Mouse (Mus musculus) myocyte (in vitro differentiated cells): ENCODE data around the gene Syngr2. TPM values are rescaled to one million over a fixed set of nuclear protein-coding genes. Genes with fewer than 3 reads are reported as not detected.

ENCODE experiments used
- H3K27me3 ChIP-seq: one replicate; pipeline ENCODE4 v1.6.1; 2011; ENCODE audit not compliant: control insufficient read depth, insufficient read depth, insufficient read length
- H3K36me3 ChIP-seq: one replicate; pipeline ENCODE4 v1.6.1; 2011; ENCODE audit not compliant: control insufficient read depth, insufficient read depth
- H3K4me2 ChIP-seq: one replicate; pipeline ENCODE4 v1.6.1; 2011; ENCODE audit warnings: low read depth, control low read depth
- H3K4me3 ChIP-seq: one replicate; pipeline ENCODE4 v1.5.1; 2011; ENCODE audit warnings: mild to moderate bottlenecking, control low read depth, moderate library complexity
- H3K79me2 ChIP-seq: one replicate; pipeline ENCODE4 v1.6.1; 2011; ENCODE audit not compliant: control insufficient read depth, insufficient read depth
- H3ac ChIP-seq: one replicate; pipeline ENCODE4 v1.6.1; 2011; ENCODE audit not compliant: control insufficient read depth, insufficient read length
- CEBPB ChIP-seq: IDR thresholded peaks from 2 replicates; pipeline ENCODE4 v1.6.1; 2011; ENCODE audit warnings: mild to moderate bottlenecking, moderate library complexity; ENCODE audit not compliant: poor library complexity, insufficient read depth, severe bottlenecking
- E2F4 ChIP-seq: IDR thresholded peaks from one replicate; pipeline ENCODE4 v1.6.1; 2011; ENCODE audit warnings: mild to moderate bottlenecking, control low read depth, moderate library complexity; ENCODE audit not compliant: insufficient read depth
- MAX ChIP-seq: IDR thresholded peaks from one replicate; pipeline ENCODE4 v1.6.1; 2011; ENCODE audit warnings: low read depth, mild to moderate bottlenecking, control low read depth
- MYOD1 ChIP-seq, 3 experiments: IDR thresholded peaks; one replicate each; pipeline ENCODE4 v1.6.1; 2011; ENCODE audit warnings: control low read depth in 2 of 3, low read depth in 2 of 3, mild to moderate bottlenecking in 2 of 3, moderate library complexity in 1 of 3; ENCODE audit not compliant: insufficient read length in 2 of 3, control insufficient read depth in 1 of 3
- MYOG ChIP-seq, 3 experiments: IDR thresholded peaks; one replicate each; pipeline ENCODE4 v1.6.1; 2011; ENCODE audit warnings: control low read depth in 2 of 3, low read depth in 2 of 3, mild to moderate bottlenecking in 2 of 3; ENCODE audit not compliant: insufficient read length in 2 of 3, control insufficient read depth in 1 of 3, insufficient read depth in 1 of 3
- POLR2A ChIP-seq: IDR thresholded peaks from one replicate; pipeline ENCODE4 v1.6.1; 2011; ENCODE audit warnings: low read depth, mild to moderate bottlenecking, control low read depth, moderate library complexity; ENCODE audit not compliant: insufficient read length
- POLR2AphosphoS2 ChIP-seq: IDR thresholded peaks from one replicate; pipeline ENCODE4 v1.6.1; 2011; ENCODE audit warnings: low read depth, control low read depth; ENCODE audit not compliant: insufficient read length
- REST ChIP-seq: IDR thresholded peaks from one replicate; pipeline ENCODE4 v1.6.1; 2011; ENCODE audit warnings: mild to moderate bottlenecking, control low read depth, moderate library complexity; ENCODE audit not compliant: insufficient read depth, insufficient read length
- SRF ChIP-seq: IDR thresholded peaks from one replicate; pipeline ENCODE4 v1.6.1; 2011; ENCODE audit warnings: low read depth; ENCODE audit not compliant: control insufficient read depth, insufficient read length
- TCF12 ChIP-seq: IDR thresholded peaks from one replicate; pipeline ENCODE4 v1.6.1; 2011; ENCODE audit warnings: mild to moderate bottlenecking, control low read depth; ENCODE audit not compliant: poor library complexity, insufficient read depth, severe bottlenecking
- TCF3 ChIP-seq: IDR thresholded peaks from one replicate; pipeline ENCODE4 v1.6.1; 2011; ENCODE audit warnings: low read depth, control low read depth; ENCODE audit not compliant: insufficient read length
- USF1 ChIP-seq: IDR thresholded peaks from one replicate; pipeline ENCODE4 v1.6.1; 2011; ENCODE audit warnings: low read depth, mild to moderate bottlenecking, control low read depth, moderate library complexity
- polyA plus RNA-seq: library from polyadenylated mRNA; unstranded; fragments of >200 nt; fragmentation: generic; extraction: Trizol; gene quantifications from one replicate; pipeline ENCODE4 v1.2.1, GENCODE M21; 2012; ENCODE audit warnings: missing spikeins

The Syngr2 gene
- 109 TPM for polyA plus RNA-seq

DNA sequence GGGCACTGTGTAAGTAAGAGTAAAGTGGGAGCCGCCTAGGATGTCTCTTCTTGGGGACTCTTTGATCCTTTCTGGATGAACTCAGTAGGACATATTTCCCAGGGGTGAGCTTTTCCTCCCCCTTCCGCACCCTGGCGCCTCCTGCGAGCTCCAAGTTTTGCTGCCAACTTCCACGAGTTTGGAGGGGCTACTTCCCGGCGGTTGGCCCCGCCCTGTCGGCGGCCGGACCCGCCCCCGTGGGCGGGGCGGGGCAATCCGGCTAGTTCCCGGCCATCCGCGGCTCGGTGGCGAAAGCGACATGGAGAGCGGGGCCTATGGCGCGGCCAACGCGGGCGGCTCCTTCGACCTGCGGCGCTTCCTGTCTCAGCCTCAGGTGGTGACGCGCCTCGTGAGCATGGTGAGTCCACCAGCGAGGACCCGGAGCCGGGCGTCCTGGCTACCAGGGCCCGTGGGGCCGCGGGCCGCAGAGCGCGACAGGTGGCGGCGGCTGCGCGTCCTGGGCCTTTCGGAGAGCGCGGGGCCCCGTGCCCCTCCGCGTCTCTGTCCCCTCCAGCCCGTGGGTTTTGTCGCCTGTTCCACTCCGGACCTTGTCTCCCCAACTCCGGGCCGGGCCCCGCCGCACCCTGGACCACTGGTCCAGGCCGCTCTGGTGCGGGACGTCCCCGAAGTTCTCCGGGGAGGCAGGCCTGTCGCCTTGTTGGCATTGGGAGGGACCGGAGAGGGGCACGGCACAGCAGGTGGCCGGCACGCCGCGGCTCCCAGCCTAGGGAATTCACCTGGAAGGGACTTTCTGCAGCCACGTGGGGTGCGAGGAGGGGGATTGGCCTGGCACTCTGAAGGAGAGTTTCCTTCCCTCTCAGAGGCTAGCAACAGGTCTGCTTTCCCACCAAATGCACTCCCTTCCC is at the start of gene Syngr2, which contains the start of gene Gm20708:
Gene Syngr2 (plus strand): TSS at position 262 of the 905 bp plus-strand sequence.
Gene Gm20708 (plus strand): TSS at position 262 of the 905 bp plus-strand sequence.
- Histone ChIP-seq H3K4me3 (peak within 1 kb of the TSS; percentile 74), H3ac (peak within 1 kb of the TSS; percentile 9), H3K27me3 (no peaks in the 10 kb centered on the region), H3K4me2 (peak within 1 kb of the TSS; percentile 91), H3K79me2 (peaks cover 26% of the 10 kb centered on the region), H3K36me3 (peaks cover 4% of the 10 kb centered on the region)
- TF ChIP-seq REST (no peak), TCF3 (no peak), USF1 (no peak), POLR2A (peak; percentile 93), SRF (no peak), POLR2AphosphoS2 (peak; percentile 82), MAX (no peak), MYOG (IDR thresholded peaks at IDR 0.05; ENCODE audit: control insufficient read depth in 1 of 3, insufficient read depth in 1 of 3, insufficient read length in 2 of 3, low read depth in 2 of 3) (peak in 2 of 3 experiments; percentile 59 to 61), CEBPB (no peak), TCF12 (no peak), MYOD1 (IDR thresholded peaks at IDR 0.05; ENCODE audit: control insufficient read depth in 1 of 3, insufficient read length in 2 of 3, low read depth in 2 of 3) (peak in 2 of 3 experiments; percentile 61 to 63)

DNA sequence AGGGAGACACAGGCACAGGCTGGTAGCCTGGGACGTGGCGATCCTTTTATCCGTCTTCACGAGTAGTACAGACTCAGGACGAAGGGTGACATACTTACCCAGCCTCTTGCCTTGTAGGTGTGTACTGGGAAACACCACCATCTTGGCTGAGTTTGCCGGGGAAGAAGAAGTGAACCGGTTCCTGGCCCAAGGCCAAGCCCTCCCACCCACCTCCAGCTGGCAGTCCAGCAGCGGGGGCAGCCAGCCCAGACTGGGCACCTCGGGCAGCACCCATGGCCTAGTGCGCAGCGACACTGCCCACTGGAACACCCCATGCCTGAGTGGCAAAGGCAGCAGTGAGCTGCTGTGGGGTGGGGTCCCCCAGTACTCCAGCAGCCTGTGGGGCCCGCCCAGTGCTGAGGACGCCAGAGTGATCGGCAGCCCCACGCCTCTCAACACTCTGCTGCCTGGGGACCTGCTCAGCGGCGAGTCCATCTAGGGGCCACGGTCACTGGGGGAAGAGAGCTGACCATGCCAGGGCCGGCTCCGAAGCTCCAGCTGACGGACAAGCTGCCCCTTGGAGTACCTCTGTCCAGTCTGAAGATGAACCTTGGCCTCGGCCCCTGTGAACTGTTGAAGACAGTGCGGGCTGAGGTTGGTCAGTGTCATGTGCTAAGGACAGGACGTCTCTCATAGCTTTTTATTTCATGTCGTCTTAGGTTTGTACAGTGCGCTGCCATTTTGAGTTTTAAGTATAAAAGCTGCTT is 48.9 kb upstream of the Syngr2 start:
- Histone ChIP-seq H3K4me3 (no peak overlapping the region), H3ac (no peak overlapping the region), H3K27me3 (no peaks in the 10 kb centered on the region), H3K36me3 (peaks cover 13% of the 10 kb centered on the region), H3K79me2 (no peaks in the 10 kb centered on the region), H3K4me2 (no peak overlapping the region)
- no peak for TF ChIP-seq E2F4
- TF ChIP-seq POLR2AphosphoS2 = no peak
- TF ChIP-seq SRF = no peak
- TF ChIP-seq CEBPB = no peak
- no peak for TF ChIP-seq MYOG (IDR thresholded peaks at IDR 0.05; ENCODE audit: control insufficient read depth in 1 of 3, insufficient read depth in 1 of 3, insufficient read length in 2 of 3, low read depth in 2 of 3)
- no peak for TF ChIP-seq POLR2A
- no peak for TF ChIP-seq MAX

GRCm38 (mm10) chr11:117761801-117762200 is 47.7 kb upstream of the Syngr2 start:
- H3K79me2 ChIP-seq = no peaks in the 10 kb centered on the region

DNA sequence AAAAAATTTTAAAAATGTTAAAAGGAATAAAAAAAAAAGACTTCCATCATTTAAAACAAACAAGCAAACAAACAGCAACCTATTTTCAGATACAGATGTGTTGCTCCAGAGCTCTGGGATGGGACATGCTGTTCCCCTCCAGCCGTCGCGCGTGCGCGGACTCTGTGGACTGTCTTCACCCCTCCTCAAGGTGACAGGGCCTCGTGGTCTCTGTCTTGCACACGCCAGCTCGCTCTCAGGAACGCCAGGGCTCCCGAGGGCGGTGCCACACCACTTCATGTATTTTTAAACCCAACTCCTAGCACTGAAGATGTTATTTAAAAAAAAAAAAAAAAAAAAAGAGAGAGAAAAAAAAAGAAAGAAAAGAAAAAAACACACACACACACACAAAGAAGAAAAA is 47.2 kb upstream of the Syngr2 start:
- Histone ChIP-seq H3K79me2 (no peaks in the 10 kb centered on the region), H3ac (no peak overlapping the region), H3K4me3 (no peak overlapping the region), H3K36me3 (peaks cover 17% of the 10 kb centered on the region), H3K4me2 (no peak overlapping the region), H3K27me3 (no peaks in the 10 kb centered on the region)
- TF ChIP-seq POLR2A = no peak

More at GRCm38 (mm10) chr11:117761801-117762200, 47.7 kb upstream of the Syngr2 start:
- Histone ChIP-seq H3K36me3 (peaks cover 17% of the 10 kb centered on the region), H3K4me2 (no peak overlapping the region), H3K27me3 (no peaks in the 10 kb centered on the region), H3K4me3 (no peak overlapping the region), H3ac (no peak overlapping the region)
- no peak for TF ChIP-seq SRF
- no peak for TF ChIP-seq POLR2A
- TF ChIP-seq TCF12 = no peak
- no peak for TF ChIP-seq POLR2AphosphoS2
- no peak for TF ChIP-seq TCF3
- no peak for TF ChIP-seq MYOD1 (IDR thresholded peaks at IDR 0.05; ENCODE audit: control insufficient read depth in 1 of 3, insufficient read length in 2 of 3, low read depth in 2 of 3)
- TF ChIP-seq MAX = no peak
- no peak for TF ChIP-seq REST
- TF ChIP-seq CEBPB = no peak
- TF ChIP-seq MYOG (IDR thresholded peaks at IDR 0.05; ENCODE audit: control insufficient read depth in 1 of 3, insufficient read depth in 1 of 3, insufficient read length in 2 of 3, low read depth in 2 of 3) = no peak
- TF ChIP-seq E2F4 = no peak
- TF ChIP-seq USF1 = no peak
